Mouse (Mus musculus) megakaryocyte, embryonic 14.5 days (primary cell): ENCODE measurements at regions not wholly inside any gene's neighbourhood (a gene's known extent, or its start where the extent isn't known, plus 50 kb on each side); places are given as distances from the start of the nearest gene placed in this dataset.
"Not testable (repeated sequence)": the region's sequence is repeated elsewhere in the genome, so short reads cannot be mapped to it uniquely, and the experiment has no call there.

Source experiments
- H3K27me3 ChIP-seq: replicated peaks from 2 replicates; pipeline ENCODE3; 2012; ENCODE audit warnings: inconsistent platforms
- H3K36me3 ChIP-seq: replicated peaks from 2 replicates; pipeline ENCODE3; 2012; ENCODE audit warnings: low read length, inconsistent platforms, mixed read lengths
- H3K4me1 ChIP-seq: 2 replicates; pipeline ENCODE4 v1.6.1; 2012; ENCODE audit warnings: inconsistent platforms
- H3K4me3 ChIP-seq: replicated peaks from 2 replicates; pipeline ENCODE3; 2012; ENCODE audit warnings: moderate library complexity, mild to moderate bottlenecking, inconsistent platforms
- H3K9me3 ChIP-seq: 2 replicates; pipeline ENCODE4 v1.6.1; 2012; ENCODE audit warnings: inconsistent platforms
- FLI1 ChIP-seq: IDR thresholded peaks from 2 replicates; pipeline ENCODE4 v1.6.1; 2012; ENCODE audit warnings: low read length, inconsistent platforms, mixed read lengths
- GATA1 ChIP-seq: IDR thresholded peaks from 3 replicates; pipeline ENCODE4 v1.6.1; 2012; ENCODE audit warnings: mixed read lengths, low read length, inconsistent platforms, borderline replicate concordance

DNA sequence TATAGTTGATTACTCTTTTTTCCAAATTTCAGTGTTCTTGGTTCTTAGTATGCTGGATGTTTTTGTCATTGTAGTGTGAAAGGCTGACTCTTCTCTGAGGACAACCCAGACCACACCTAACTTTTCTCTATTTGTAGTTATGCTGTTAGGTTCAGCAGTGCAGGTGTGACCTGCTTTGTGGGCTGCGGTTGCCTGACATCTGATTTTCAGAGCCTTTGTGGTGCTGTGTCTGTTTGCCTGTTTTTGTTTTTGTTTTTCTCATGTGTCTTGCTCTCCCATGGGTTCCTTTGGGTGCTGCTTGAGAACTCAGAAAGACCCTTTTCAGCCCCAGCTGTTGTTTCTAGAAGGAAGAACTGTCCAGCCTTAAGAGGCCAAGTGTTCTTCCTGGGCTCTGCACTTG is 52.0 kb upstream of the Trpm1 start:
- peaks cover 27% of the 10 kb centered on the region for H3K9me3 ChIP-seq
- H3K4me1 ChIP-seq, result peaks cover 8% of the 10 kb centered on the region
- no peak overlapping the region for H3K4me3 ChIP-seq
- no peaks in the 10 kb centered on the region for H3K27me3 ChIP-seq
- H3K36me3 ChIP-seq, result no peaks in the 10 kb centered on the region
- no peak for TF ChIP-seq GATA1

DNA sequence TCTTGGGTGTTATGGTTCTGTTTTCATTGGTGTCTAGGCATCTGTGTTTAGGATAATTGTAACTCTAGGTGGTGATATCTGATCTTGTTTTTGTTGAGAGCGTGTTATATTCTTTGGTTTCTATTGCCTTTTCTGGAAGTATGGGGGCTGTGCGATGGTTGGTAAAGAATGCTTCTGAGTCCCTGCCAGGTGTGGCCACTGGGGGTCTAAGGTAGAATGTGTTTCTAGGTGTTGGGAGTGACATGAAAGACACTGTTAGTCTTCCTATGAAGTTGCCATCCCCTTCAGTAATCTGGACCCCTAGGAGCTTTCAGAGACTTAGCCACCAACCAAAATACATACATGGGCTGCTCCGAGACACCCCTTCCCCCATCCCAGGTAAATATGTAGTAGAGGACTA is 54.0 kb upstream of the Trpm1 start:
- Histone ChIP-seq H3K4me1 (peaks cover 8% of the 10 kb centered on the region), H3K27me3 (no peaks in the 10 kb centered on the region), H3K4me3 (no peak overlapping the region), H3K36me3 (no peaks in the 10 kb centered on the region), H3K9me3 (peaks cover 15% of the 10 kb centered on the region; the same call in 1 of the 2 replicates)
- TF ChIP-seq GATA1, result no peak
- TF ChIP-seq FLI1, result no peak

DNA sequence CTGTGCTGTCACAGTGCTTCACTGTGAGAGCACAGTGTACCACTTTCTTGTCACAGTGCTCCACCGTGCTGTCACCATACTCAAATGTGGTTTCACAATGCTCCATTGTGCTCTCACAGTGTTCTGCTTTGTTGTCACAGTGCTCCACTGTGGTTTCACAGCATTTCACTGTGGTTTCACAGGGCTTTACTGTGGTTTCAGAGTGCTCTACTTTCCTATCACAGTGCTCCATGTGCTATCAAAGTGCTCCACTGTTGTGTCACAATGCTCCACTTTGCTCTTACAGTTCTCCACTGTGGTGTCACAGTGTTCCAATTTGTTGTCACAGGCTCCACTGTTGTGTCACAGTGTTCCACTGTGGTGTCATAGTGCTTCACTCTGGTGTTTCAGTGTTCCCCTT is 63.6 kb upstream of the Trpm1 start:
- peaks cover 54% of the 10 kb centered on the region for H3K4me1 ChIP-seq
- H3K9me3 ChIP-seq, result peaks cover 48% of the 10 kb centered on the region
- H3K27me3 ChIP-seq, result peaks cover 14% of the 10 kb centered on the region
- TF ChIP-seq FLI1 (no peak), GATA1 (no peak)
- no peaks in the 10 kb centered on the region for H3K36me3 ChIP-seq
- H3K4me3 ChIP-seq, result no peak overlapping the region

- TF ChIP-seq GATA1 (no peak), FLI1 (no peak)
Observed at GRCm38 (mm10) chr7:64089034-64089433, 64.6 kb upstream of the Trpm1 start.

GRCm38 (mm10) chr7:64083978-64084377 is 69.7 kb upstream of the Trpm1 start:
- H3K36me3 ChIP-seq, H3K4me3 ChIP-seq: not testable (repeated sequence)
- Histone ChIP-seq H3K27me3 (peaks cover 41% of the 10 kb centered on the region), H3K4me1 (peaks cover 76% of the 10 kb centered on the region; the same call in 1 of the 2 replicates), H3K9me3 (peaks cover 91% of the 10 kb centered on the region)

More at GRCm38 (mm10) chr7:64089034-64089433, 64.6 kb upstream of the Trpm1 start:
- Histone ChIP-seq H3K4me3 (peak overlapping the region; percentile 50), H3K9me3 (peaks cover 57% of the 10 kb centered on the region), H3K36me3 (no peaks in the 10 kb centered on the region), H3K27me3 (peaks cover 14% of the 10 kb centered on the region), H3K4me1 (peaks cover 49% of the 10 kb centered on the region)

DNA sequence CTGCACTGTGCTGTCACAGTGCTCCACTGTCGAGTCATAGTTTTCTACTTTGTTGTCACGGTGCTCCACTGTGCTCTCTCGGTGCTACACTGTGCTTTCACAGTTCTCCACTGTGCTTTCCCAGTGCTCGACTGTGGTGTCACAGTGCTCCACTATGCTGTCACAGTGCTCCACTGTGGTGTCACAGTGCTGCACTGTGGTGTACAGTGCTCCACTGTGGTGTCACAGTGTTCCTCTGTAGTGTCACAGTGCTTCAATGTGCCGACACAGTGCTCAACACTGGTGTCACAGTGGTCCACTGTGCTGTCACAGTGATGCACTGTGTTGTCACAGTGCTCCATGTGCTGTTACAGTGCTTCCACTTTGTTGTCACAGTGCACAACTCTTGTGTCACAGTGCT is 71.0 kb upstream of the Trpm1 start:
- H3K4me1 ChIP-seq, result peaks cover 77% of the 10 kb centered on the region; the same call in 1 of the 2 replicates
- TF ChIP-seq FLI1, result no peak
- TF ChIP-seq GATA1, result no peak
- peak overlapping the region; percentile 80 for H3K4me3 ChIP-seq
- H3K27me3 ChIP-seq, result peaks cover 35% of the 10 kb centered on the region
- H3K36me3 ChIP-seq, result no peaks in the 10 kb centered on the region
- H3K9me3 ChIP-seq, result peaks cover 88% of the 10 kb centered on the region

DNA sequence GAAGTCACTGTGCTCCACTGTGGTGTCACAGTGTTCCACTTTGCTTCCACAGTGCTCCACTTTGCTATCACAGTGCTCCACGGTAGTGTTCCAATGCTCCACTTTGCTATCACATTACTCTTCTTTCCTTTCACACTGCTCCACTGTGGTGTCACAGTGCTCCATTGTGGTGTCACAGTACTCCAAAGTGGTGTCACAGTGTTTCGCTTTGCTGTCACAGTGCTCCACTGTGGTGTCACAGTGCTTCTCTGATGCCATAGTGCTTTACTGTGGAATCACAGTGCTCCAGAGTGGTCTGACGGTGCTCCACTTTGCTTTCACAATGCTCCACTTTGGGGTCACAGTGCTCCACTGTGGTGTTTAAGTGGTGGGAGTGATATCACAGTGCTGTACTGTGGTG is 71.4 kb upstream of the Trpm1 start:
- peaks cover 35% of the 10 kb centered on the region for H3K27me3 ChIP-seq
- TF ChIP-seq GATA1 (no peak), FLI1 (no peak)
- H3K4me1 ChIP-seq, result peaks cover 77% of the 10 kb centered on the region
- H3K9me3 ChIP-seq, result peaks cover 84% of the 10 kb centered on the region
- peak overlapping the region; percentile 2 for H3K4me3 ChIP-seq
- H3K36me3 ChIP-seq, result no peaks in the 10 kb centered on the region

DNA sequence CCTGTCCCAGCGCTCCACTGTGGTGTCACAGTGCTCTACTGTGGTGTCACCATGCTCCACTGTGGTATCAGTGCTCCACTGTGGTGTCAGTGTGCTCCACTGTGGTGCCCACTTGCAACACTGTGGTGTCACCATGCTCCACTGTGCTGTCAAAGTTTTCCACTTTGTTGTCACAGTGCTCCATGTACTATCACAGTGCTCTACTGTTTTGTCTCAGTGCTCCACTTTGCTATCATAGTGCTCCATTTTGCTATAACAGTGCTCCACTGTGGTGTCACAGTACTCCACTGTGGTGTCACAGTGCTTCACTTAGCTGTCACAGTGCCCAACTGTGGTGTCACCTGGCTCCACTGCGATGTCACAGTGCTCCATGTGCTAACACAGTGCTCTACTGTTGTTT is 72.0 kb upstream of the Trpm1 start:
- Histone ChIP-seq H3K4me1 (peaks cover 79% of the 10 kb centered on the region), H3K9me3 (peaks cover 84% of the 10 kb centered on the region)
- TF ChIP-seq GATA1 (no peak), FLI1 (no peak)

DNA sequence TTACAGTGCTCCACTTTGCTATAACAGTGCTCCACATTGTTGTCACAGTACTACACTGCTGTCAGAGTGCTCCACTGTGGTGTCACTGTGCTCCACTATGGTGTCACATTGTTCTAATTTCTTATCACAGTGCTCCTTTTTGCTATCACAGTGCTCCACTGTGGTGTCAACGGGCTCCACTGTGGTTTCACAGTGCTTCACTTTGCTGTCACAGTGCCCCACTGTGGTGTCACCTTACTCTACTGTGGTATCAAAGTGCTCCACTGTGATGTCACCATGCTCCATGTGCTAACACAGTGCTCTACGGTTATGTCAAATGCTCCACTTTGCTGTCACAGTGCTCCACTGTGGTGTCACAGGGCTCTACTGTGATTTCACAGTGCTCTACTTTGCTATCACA is 72.6 kb upstream of the Trpm1 start:
- H3K27me3 ChIP-seq, result peaks cover 37% of the 10 kb centered on the region
- H3K36me3 ChIP-seq, result no peaks in the 10 kb centered on the region
- TF ChIP-seq FLI1 (no peak), GATA1 (no peak)
- H3K9me3 ChIP-seq, result peaks cover 84% of the 10 kb centered on the region
- H3K4me3 ChIP-seq, result no peak overlapping the region
- peaks cover 80% of the 10 kb centered on the region for H3K4me1 ChIP-seq

More for the DNA sequence above, 72.0 kb upstream of the Trpm1 start:
- Histone ChIP-seq H3K4me3 (peak overlapping the region; percentile 48), H3K27me3 (peaks cover 33% of the 10 kb centered on the region), H3K36me3 (no peaks in the 10 kb centered on the region)

DNA sequence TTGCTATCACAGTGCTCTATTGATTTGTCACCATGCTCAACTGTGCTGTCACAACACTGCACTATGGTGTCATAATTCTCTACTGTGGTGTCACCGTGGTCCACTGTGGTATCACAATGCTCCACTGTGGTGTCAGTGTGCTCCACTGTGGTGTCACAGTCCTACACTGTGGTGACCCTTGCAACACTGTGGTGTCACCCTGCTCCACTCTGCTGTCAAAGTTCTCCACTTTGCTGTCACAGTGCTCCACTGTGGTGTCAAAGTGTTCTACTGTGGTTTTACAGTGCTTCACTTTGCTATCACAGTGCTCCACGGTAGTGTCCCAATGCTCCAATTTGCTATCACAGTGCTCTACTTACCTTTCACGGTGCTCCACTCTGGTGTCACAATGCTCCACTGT is 74.3 kb upstream of the Trpm1 start:
- H3K4me1 ChIP-seq, result peaks cover 94% of the 10 kb centered on the region
- H3K9me3 ChIP-seq, result peaks cover 81% of the 10 kb centered on the region
- H3K27me3 ChIP-seq, result peaks cover 39% of the 10 kb centered on the region
- no peaks in the 10 kb centered on the region for H3K36me3 ChIP-seq
- TF ChIP-seq FLI1 (no peak), GATA1 (no peak)
- peak overlapping the region; percentile 73 for H3K4me3 ChIP-seq

- Histone ChIP-seq H3K4me3 (peak overlapping the region; percentile 70), H3K9me3 (peaks cover 78% of the 10 kb centered on the region), H3K36me3 (no peaks in the 10 kb centered on the region), H3K27me3 (peaks cover 38% of the 10 kb centered on the region), H3K4me1 (peaks cover 100% of the 10 kb centered on the region)
- no peak for TF ChIP-seq GATA1
- no peak for TF ChIP-seq FLI1
Observed at GRCm38 (mm10) chr7:64078646-64079045, 75.0 kb upstream of the Trpm1 start.
